Mouse (Mus musculus) forebrain, embryonic 13.5 days (tissue): ENCODE data around the gene Fhl3. TPM values are rescaled to one million over a fixed set of nuclear protein-coding genes. Genes with fewer than 3 reads are reported as not detected.
"Not testable (repeated sequence)": the region's sequence is repeated elsewhere in the genome, so short reads cannot be mapped to it uniquely, and the experiment has no call there.

Experiments used
- ATAC-seq: fragments of 200-750 bp; cut with Nextera tagmentation; 2 replicates; pipeline ENCODE4 v1.8.0; 2017
- H3K27ac ChIP-seq: fragments of 300-500 bp; sonication (generic); 2 replicates; pipeline ENCODE4 v1.5.1; 2015; ENCODE audit warnings: inconsistent platforms, mild to moderate bottlenecking, moderate library complexity
- H3K27me3 ChIP-seq: fragments of 300-500 bp; sonication (generic); 2 replicates; pipeline ENCODE4 v1.6.1; 2015; ENCODE audit warnings: mild to moderate bottlenecking, inconsistent platforms
- H3K36me3 ChIP-seq: fragments of 300-500 bp; sonication (generic); 2 replicates; pipeline ENCODE4 v1.6.1; 2015; ENCODE audit warnings: mild to moderate bottlenecking, inconsistent platforms; ENCODE audit not compliant: poor library complexity, severe bottlenecking
- H3K4me1 ChIP-seq: fragments of 300-500 bp; sonication (generic); 2 replicates; pipeline ENCODE4 v1.6.1; 2015; ENCODE audit warnings: inconsistent platforms
- H3K4me2 ChIP-seq: fragments of 300-500 bp; sonication (generic); 2 replicates; pipeline ENCODE4 v1.6.1; 2015; ENCODE audit warnings: inconsistent platforms, mild to moderate bottlenecking, moderate library complexity
- H3K4me3 ChIP-seq: fragments of 300-500 bp; sonication (generic); 2 replicates; pipeline ENCODE4 v1.5.1; 2015; ENCODE audit warnings: mild to moderate bottlenecking, inconsistent platforms
- H3K9ac ChIP-seq: fragments of 300-500 bp; sonication (generic); 2 replicates; pipeline ENCODE4 v1.6.1; 2015; ENCODE audit warnings: mild to moderate bottlenecking, inconsistent platforms
- H3K9me3 ChIP-seq: fragments of 300-500 bp; sonication (generic); replicated peaks from 2 replicates; pipeline ENCODE4 v1.6.1; 2016; ENCODE audit warnings: inconsistent platforms
- WGBS: fragments of 180-500 bp; shearing (Covaris S2); methylation state at CpG from one replicate; pipeline ENCODE4 v1.1.7; 2015; 5-methylcytosine and 5-hydroxymethylcytosine counted together
- polyA plus RNA-seq: library from polyadenylated mRNA; unstranded; fragments of >200 nt; fragmentation: Nextera tagmentation; extraction: Ambion mirVana; gene quantifications from 2 replicates; pipeline ENCODE4 v1.2.1, GENCODE M21; 2015

Gene Fhl3
- polyA plus RNA-seq, 1 experiment from 2014 or later: 3.2 TPM

DNA sequence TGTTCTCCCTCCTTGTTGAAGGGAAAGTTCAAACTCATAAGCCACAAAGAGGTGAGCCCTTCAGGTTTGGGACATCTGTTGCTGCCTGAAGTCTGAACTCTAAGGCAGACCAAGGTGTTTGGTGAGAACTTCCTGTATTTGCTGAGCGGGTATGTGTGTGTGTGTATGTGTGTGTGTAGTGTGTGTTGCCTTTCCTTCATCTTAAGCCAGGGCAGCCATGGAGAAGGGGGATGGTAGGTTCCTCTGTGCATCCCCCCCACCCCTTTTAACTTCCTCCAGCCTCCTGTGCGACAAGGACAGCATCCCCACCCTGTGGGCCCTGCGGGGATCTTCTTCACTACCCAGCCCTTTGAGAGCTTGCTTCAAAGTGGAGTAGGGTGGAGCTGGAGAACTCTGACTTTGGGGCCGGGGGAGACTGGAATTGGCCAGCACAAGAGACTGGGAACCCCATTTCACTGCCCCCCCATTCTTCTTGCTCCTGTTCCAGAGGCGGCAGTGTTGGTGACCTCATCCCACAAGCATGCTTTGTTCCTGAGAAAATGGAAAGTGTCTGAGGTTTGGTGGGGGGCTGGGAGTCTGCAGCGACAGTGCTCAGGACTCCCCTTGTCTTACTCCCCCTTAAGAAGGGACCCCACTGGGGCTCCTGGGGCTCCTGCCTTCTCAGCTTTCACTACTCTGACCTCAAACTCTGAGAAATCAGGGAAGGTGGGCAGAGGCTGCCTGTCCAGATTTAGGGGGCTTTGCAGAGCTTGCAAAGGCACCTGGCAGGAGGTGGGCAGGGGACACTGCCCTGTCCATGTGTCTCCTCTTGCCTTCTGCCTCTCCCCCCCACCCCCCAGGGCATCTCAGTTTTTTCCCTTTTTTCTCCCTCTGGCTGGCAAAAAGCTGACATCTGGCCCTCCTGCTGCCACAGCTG is 3.6 kb downstream of the Fhl3 start:
- WGBS: 7% methylated on average over 6 of the region's 6 CpGs
- peak overlapping the region; percentile 40 for H3K4me2 ChIP-seq
- peak overlapping the region; percentile 50 for H3K9ac ChIP-seq
- no peak for ATAC-seq
- H3K4me1 ChIP-seq: peaks cover 62% of the 10 kb centered on the region
- no peaks in the 10 kb centered on the region for H3K36me3 ChIP-seq
- H3K27ac ChIP-seq: peak overlapping the region; percentile 63
- H3K27me3 ChIP-seq: peaks cover 10% of the 10 kb centered on the region
- no peak overlapping the region for H3K4me3 ChIP-seq
- no peaks in the 10 kb centered on the region for H3K9me3 ChIP-seq

DNA sequence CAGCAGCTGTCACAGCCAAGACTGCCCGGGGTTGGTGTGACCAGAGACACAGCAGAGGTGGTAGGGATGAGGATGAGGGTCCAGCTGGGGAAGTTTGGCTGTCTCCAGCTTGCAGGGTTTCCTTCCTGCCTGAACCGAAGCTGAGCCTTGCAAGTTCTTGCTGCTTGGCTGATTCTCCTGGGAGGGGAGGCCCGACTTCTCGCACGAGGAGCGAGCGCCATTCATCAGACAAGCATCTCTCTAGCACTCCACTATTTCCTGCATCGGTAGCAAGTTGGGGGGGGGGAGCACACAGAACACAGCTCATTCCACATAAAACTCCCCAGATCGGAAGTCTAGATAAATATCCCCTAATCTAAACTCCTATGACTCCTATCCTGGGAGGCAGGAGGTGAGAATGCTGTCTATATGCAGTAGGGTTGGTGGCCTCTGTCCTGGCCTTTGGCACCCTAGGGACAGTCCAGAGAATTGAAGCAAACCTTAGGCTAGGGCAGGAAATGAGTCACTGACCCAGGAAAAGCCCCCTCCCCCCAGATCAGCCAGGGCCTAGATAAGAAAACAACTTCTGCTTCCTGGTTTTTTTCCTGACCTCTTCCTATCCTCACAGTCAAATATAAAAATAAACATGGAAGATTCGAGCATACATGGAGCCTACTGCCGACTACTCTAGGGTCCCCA is 4.4 kb downstream of the Fhl3 start:
- no peak for ATAC-seq
- Histone ChIP-seq H3K9me3 (no peaks in the 10 kb centered on the region), H3K4me2 (peak overlapping the region; percentile 40), H3K4me1 (peaks cover 62% of the 10 kb centered on the region), H3K9ac (peak overlapping the region; percentile 50), H3K36me3 (no peaks in the 10 kb centered on the region), H3K27me3 (peaks cover 13% of the 10 kb centered on the region), H3K4me3 (no peak overlapping the region), H3K27ac (peak overlapping the region; percentile 63)
- 23% methylated on average over 11 of the region's 11 CpGs for WGBS

DNA sequence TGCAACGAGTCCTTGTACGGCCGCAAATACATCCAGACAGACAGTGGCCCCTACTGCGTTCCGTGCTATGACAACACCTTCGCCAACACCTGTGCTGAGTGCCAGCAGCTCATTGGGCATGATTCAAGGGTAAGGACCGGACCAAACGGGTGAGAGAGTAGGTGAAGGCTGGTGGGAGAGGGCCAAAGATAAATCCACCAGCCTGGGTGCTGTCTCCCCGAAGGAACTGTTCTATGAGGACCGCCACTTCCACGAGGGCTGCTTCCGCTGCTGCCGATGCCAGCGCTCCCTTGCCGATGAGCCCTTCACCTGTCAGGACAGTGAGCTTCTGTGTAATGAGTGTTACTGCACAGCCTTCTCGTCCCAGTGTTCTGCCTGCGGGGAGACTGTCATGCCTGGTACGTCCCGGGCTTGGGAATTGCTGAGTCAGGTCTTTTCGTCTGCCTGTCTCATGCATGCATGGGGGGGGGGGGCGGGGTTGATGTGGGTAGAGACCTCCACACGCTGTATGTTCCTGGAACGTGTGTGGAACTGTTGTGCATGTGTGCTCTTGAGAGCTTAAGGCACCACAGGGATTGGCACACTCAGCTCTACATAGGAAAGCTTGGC is 5.3 kb downstream of the Fhl3 start:
- Histone ChIP-seq H3K4me3 (no peak overlapping the region), H3K36me3 (no peaks in the 10 kb centered on the region), H3K9ac (no peak overlapping the region), H3K27ac (peak overlapping the region; percentile 35; the same call in 1 of the 2 replicates), H3K4me1 (peaks cover 58% of the 10 kb centered on the region), H3K4me2 (no peak overlapping the region), H3K9me3 (no peaks in the 10 kb centered on the region), H3K27me3 (peaks cover 20% of the 10 kb centered on the region)
- no peak for ATAC-seq
- WGBS: 86% methylated on average over 23 of the region's 23 CpGs

DNA sequence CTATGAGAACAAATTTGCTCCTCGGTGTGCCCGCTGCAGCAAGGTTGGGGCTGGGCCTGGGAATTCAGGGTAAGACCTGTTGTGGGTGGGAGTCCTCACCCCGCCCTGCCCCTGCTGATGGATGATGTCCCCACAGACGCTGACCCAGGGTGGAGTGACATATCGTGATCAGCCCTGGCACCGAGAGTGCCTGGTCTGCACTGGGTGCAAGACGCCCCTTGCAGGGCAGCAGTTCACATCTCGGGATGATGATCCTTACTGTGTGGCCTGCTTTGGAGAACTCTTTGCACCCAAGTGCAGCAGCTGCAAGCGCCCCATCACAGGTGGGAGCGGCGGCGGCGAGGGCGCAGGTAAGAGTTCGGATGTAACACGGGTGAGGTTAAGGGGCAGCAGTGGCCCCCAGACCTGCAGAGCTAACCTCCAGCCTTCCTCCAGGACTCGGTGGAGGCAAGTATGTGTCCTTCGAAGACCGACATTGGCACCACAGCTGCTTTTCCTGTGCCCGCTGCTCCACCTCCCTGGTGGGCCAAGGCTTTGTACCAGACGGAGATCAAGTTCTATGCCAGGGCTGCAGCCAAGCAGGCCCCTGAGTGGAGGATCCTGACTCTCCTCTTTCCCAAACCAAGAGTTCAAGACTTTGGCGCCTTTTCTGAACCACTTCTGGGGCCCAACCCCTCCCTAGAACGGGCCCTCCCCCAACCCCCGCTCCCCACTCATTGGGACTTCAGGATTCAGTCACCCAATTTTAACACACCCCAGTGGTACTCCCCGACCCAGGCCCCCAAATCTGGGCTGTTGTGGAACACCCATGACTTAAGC is 7.1 kb downstream of the Fhl3 start:
- not testable (repeated sequence) for ATAC-seq, H3K36me3 ChIP-seq, H3K4me3 ChIP-seq, H3K27ac ChIP-seq, H3K4me2 ChIP-seq, H3K9me3 ChIP-seq, H3K9ac ChIP-seq
- Histone ChIP-seq H3K4me1 (peaks cover 40% of the 10 kb centered on the region), H3K27me3 (peaks cover 20% of the 10 kb centered on the region)
- 88% methylated on average over 25 of the region's 25 CpGs for WGBS

DNA sequence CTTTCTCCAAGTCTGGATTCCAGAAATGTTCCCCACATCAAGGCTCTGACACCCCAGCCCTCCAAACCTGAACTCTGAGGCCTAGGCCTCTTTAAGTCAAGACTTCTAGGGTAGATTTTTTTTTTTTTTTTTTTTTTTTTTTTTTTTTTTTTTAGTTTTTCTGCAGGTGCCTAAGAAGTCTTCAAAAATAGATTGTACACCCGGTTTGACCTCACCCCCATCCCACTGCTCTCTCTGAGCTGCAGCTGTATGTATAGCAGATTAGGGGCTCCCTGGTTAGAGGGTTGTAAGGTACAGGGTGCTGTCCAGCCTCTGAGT is 7.7 kb downstream of the Fhl3 start:
- H3K9me3 ChIP-seq, ATAC-seq, H3K9ac ChIP-seq, H3K4me3 ChIP-seq, H3K36me3 ChIP-seq: not testable (repeated sequence)
- H3K4me1 ChIP-seq: peaks cover 39% of the 10 kb centered on the region
- 0 out of 2 replicates have a peak overlapping the region, but pooled peaks have one; percentile 19 for H3K27ac ChIP-seq
- H3K27me3 ChIP-seq: peaks cover 20% of the 10 kb centered on the region
- 14% methylated on average over 1 of the region's 1 CpGs for WGBS
- H3K4me2 ChIP-seq: peak overlapping the region; percentile 65

DNA sequence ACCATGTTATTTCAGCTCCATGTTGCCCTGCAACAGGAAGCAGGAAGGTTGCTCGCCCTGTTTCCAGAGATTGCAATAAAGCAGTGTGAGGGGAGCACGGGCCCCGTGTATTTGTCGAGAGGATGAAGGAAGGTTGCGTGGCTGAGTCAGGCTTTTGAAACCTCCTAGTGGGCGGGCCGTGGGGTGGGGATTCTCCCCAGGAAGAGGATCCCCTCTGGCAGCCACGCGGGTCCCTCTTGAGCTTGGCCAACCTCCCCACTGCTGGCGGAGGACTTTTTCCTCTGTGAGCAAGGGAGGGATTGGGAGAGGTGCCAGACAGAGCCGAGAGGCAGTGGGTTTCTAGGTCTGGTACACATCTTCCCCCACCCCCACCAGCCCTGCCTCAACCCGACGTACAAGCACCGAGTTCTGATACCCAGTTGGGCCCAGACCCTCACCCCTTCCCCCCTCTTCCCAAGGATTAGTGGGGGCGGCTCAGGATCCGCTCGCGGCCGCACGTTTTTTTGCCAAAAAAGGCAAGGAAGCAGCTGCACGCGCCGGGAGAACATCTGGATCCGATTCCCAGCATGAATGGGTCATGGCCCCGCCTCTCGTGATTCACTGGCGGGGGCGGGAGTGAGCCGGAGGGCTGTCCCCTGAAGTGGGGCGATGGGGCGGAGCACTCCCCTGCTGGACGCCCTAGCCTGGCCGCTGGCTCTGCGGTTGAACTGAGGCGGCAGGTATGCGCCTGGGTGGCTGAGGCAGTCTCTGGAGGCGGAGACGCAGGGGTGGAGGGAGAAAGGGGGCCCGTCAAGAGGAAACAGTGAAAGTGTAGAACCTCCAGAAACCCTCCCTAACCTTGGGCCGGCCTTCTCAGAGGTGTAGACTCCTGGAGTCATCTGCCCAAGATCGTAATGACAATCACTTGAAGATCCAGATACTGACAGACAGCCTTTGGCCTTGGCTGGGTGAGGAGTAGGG is 8.3 kb downstream of the Fhl3 start:
- no peaks in the 10 kb centered on the region for H3K9me3 ChIP-seq
- H3K4me3 ChIP-seq: peak overlapping the region; percentile 31
- 3% methylated on average over 41 of the region's 41 CpGs for WGBS

DNA sequence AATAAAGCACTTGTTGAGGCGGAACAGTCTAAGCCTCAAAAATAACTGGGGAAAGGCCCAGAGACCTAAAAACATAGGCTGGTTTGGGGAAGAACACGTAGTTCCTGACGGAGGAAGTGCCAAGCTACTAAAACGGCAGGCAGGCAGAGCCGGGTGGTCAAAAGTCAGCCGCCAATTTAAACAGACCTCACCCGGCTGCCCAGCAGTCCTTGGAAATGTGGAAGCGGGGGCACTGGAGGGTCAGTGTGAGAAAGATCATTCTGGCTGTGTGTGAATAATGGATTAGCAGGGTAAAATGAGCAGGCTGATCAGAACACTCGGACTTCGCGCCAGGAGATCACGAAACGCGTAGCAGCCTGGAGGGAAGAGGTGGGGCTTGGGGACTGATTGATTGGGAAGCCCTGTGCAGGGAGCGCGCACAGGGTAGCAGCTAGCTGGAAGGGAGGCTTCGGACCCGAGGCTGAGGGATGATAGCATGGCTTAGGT is 9.5 kb downstream of the Fhl3 start:
- Histone ChIP-seq H3K4me1 (peaks cover 23% of the 10 kb centered on the region), H3K4me3 (peak overlapping the region; percentile 9; the same call in 1 of the 2 replicates), H3K9ac (peak overlapping the region; percentile 37; the same call in 1 of the 2 replicates), H3K4me2 (peak overlapping the region; percentile 47), H3K27ac (no peak overlapping the region), H3K9me3 (no peaks in the 10 kb centered on the region), H3K36me3 (no peaks in the 10 kb centered on the region), H3K27me3 (peaks cover 20% of the 10 kb centered on the region)
- 5% methylated on average over 18 of the region's 18 CpGs for WGBS
- ATAC-seq: no peak

More for the DNA sequence above, 8.3 kb downstream of the Fhl3 start:
- H3K9ac ChIP-seq: peak overlapping the region; percentile 52; the same call in 1 of the 2 replicates
- H3K27ac ChIP-seq: peak overlapping the region; percentile 19; the same call in 1 of the 2 replicates
- H3K4me1 ChIP-seq: peaks cover 33% of the 10 kb centered on the region
- 0 out of 2 replicates have a peak, but pooled peaks have one; percentile 41 for ATAC-seq
- H3K4me2 ChIP-seq: peak overlapping the region; percentile 65
- H3K36me3 ChIP-seq: no peaks in the 10 kb centered on the region
- H3K27me3 ChIP-seq: peaks cover 20% of the 10 kb centered on the region

DNA sequence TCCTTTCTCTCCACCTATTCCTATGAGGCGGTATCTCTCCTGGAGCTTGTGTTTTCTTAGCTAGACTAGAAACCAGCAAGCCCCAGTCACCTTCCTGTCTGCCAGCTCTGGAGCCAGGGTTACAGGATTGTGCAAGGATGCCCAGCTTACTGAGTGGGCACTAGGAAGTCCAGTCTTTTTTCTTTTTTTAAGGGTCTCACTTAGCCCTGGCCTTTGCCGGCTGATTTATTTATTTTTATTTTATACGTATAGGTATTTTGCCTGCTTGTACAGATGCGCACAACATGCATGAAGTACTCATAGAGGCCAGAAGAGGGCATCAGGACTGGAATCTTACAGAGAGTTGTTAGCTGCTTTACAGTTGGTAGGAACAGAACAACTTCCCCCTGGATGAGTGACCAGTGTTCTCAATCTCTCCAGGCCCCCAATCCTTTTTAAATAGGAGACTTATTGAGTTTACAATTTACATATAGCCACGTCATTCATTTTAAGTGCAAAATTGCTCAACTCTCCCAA is 10.3 kb downstream of the Fhl3 start:
- H3K4me1 ChIP-seq: peaks cover 29% of the 10 kb centered on the region
- no peak overlapping the region for H3K9ac ChIP-seq
- peaks cover 20% of the 10 kb centered on the region for H3K27me3 ChIP-seq
- no peak overlapping the region for H3K27ac ChIP-seq
- 0 out of 2 replicates have a peak overlapping the region, but pooled peaks have one; percentile 47 for H3K4me2 ChIP-seq
- no peak overlapping the region for H3K4me3 ChIP-seq
- ATAC-seq: no peak
- 9% methylated on average over 5 of the region's 5 CpGs for WGBS
- H3K9me3 ChIP-seq: no peaks in the 10 kb centered on the region
- H3K36me3 ChIP-seq: peaks cover 3% of the 10 kb centered on the region

DNA sequence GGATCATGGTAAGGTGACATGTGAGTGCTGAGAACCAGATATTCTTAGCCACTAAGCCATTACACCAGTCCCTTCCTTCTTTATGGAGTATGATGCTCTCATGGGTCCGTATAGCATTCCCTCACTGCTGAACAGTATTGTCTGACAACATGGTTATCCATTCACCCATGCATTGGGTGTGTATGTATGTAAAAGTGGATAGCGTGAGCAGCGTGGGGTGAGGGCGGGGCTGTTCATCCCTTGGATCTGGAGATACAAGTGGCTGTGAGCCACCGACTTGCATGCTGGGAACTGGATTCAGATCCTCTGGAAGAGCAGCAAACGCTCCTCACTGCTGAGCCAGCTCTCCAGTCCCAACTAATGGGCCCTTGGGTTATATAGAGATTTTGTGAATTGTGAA is 12.1 kb downstream of the Fhl3 start:
- Histone ChIP-seq H3K4me1 (peaks cover 35% of the 10 kb centered on the region), H3K27me3 (peaks cover 20% of the 10 kb centered on the region), H3K27ac (no peak overlapping the region), H3K36me3 (peaks cover 18% of the 10 kb centered on the region), H3K4me2 (no peak overlapping the region), H3K4me3 (no peak overlapping the region), H3K9me3 (no peaks in the 10 kb centered on the region), H3K9ac (no peak overlapping the region)
- no peak for ATAC-seq
- WGBS: 92% methylated on average over 6 of the region's 6 CpGs

DNA sequence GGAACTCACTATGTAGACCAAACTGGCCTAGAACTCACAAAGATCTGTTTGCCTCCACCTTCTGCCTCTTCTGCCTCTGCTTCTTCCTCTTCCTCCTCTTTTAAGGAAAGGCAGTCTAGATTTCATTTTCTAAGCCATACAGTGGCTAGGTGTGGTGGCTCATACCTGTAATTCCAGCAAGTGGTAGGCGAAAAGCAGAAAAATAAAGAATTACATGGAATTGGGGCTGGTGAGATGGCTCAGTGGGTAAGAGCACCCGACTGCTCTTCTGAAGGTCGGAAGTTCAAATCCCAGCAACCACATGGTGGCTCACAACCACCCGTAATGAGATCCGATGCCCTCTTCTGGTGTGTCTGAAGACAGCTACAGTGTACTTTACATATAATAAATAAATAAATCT is 13.3 kb downstream of the Fhl3 start:
- Histone ChIP-seq H3K36me3 (peaks cover 30% of the 10 kb centered on the region), H3K4me1 (peaks cover 29% of the 10 kb centered on the region), H3K27me3 (peaks cover 19% of the 10 kb centered on the region)
- 77% methylated on average over 5 of the region's 5 CpGs for WGBS
- not testable (repeated sequence) for H3K27ac ChIP-seq, H3K4me3 ChIP-seq, H3K9me3 ChIP-seq, H3K9ac ChIP-seq, ATAC-seq, H3K4me2 ChIP-seq
